Mouse (Mus musculus) midbrain, embryonic 16.5 days (tissue): ENCODE results near the gene Gm2042. TPM values are rescaled to one million over a fixed set of nuclear protein-coding genes. Genes with fewer than 3 reads are reported as not detected.
"Not testable (repeated sequence)": the region's sequence is repeated elsewhere in the genome, so short reads cannot be mapped to it uniquely, and the experiment has no call there.

Experiments
- ATAC-seq: fragments of 200-750 bp; cut with Nextera tagmentation; 2 replicates; pipeline ENCODE4 v1.8.0; 2017; ENCODE audit warnings: moderate TSS enrichment
- H3K27ac ChIP-seq: fragments of 300-500 bp; sonication (generic); 2 replicates; pipeline ENCODE4 v1.5.1; 2014; ENCODE audit warnings: mild to moderate bottlenecking, low read length, mixed read lengths
- H3K27me3 ChIP-seq: fragments of 300-500 bp; sonication (generic); 2 replicates; pipeline ENCODE4 v1.6.1; 2014; ENCODE audit warnings: low read depth, low read length, mixed read lengths; ENCODE audit not compliant: control insufficient read depth, insufficient read depth
- H3K36me3 ChIP-seq: fragments of 300-500 bp; sonication (generic); 2 replicates; pipeline ENCODE4 v1.6.1; 2014; ENCODE audit warnings: mild to moderate bottlenecking, low read length, moderate library complexity, mixed read lengths; ENCODE audit not compliant: control insufficient read depth, insufficient read depth
- H3K4me1 ChIP-seq: fragments of 300-500 bp; sonication (generic); 2 replicates; pipeline ENCODE4 v1.6.1; 2014; ENCODE audit warnings: mild to moderate bottlenecking, low read length, mixed read lengths; ENCODE audit not compliant: control insufficient read depth, insufficient read depth
- H3K4me2 ChIP-seq: fragments of 300-500 bp; sonication (generic); 2 replicates; pipeline ENCODE4 v1.6.1; 2014; ENCODE audit warnings: mild to moderate bottlenecking, low read length, mixed read lengths
- H3K4me3 ChIP-seq: fragments of 300-500 bp; sonication (generic); 2 replicates; pipeline ENCODE4 v1.5.1; 2014; ENCODE audit warnings: low read depth, mild to moderate bottlenecking, low read length, moderate library complexity, mixed read lengths
- H3K9ac ChIP-seq: fragments of 300-500 bp; sonication (generic); 2 replicates; pipeline ENCODE4 v1.6.1; 2014; ENCODE audit warnings: low read depth, low read length, mixed read lengths
- H3K9me3 ChIP-seq: fragments of 300-500 bp; sonication (generic); replicated peaks from 2 replicates; pipeline ENCODE4 v1.6.1; 2014; ENCODE audit warnings: mild to moderate bottlenecking, low read length, mixed read lengths; ENCODE audit not compliant: control insufficient read depth, poor library complexity, severe bottlenecking
- WGBS: fragments of 180-500 bp; shearing (Covaris S2); extraction: QIAGEN DNeasy Blood & Tissue Kit; methylation state at CpG from one replicate; pipeline ENCODE4 v1.1.7; 2014; 5-methylcytosine and 5-hydroxymethylcytosine counted together
- polyA plus RNA-seq: library from polyadenylated mRNA; unstranded; fragments of >200 nt; fragmentation: Nextera tagmentation; extraction: Ambion mirVana; gene quantifications from 2 replicates; pipeline ENCODE4 v1.2.1, GENCODE M21; 2015

Gene Gm2042
- polyA plus RNA-seq, result not detected in 2 replicates

DNA sequence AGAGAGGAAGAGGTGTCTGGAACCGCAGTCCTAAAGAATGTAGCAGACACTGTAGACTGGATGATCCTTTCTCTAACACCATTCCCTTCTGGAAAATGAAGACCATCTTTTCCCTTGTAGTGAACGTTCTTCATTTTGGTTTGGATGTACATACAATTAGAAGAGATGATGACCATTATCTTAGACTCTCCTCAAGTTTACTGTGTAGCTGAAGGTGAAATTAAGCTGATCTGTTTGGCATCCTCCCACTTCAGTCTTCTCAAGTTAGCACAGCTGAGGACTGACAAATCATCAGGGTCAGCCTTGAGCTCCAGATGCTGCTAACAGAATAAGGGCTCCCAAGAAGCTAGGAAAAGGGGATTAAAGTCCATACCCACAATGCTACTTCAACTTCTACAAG, at the start of gene Gm2042:
Gm2042 (plus strand) TSS at position 301 of the 400 bp plus-strand sequence.
- H3K27ac ChIP-seq, ATAC-seq, H3K27me3 ChIP-seq, H3K36me3 ChIP-seq, H3K9ac ChIP-seq, H3K4me1 ChIP-seq, H3K4me3 ChIP-seq, H3K4me2 ChIP-seq, H3K9me3 ChIP-seq: not testable (repeated sequence)
- WGBS, result 95% methylated on average over 2 of the region's 2 CpGs

DNA sequence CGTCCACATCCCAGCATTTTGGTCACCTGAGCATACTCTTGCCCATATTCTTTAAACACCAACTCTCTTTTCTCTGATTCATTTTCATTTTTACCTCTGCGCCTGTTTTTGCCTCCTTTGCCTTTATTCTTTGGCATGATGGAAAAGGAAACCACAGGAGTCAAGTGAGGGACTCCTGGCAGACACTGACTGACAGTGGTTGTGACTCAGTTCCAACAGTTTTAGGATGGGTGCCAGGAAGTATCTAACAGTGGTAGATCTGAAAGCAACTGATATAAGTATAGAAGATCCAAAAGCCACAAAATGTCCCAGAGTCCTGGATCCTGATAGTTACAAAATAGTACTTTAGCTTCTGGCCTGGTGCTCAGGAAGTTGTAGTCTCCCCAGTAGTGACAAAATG, 34.2 kb upstream of the Gm2042 start, which contains the start of gene Gm2035:
Gm2035 (minus strand) TSS at position 137 of the 400 bp plus-strand sequence.
- not testable (repeated sequence) for H3K4me2 ChIP-seq, ATAC-seq, H3K9me3 ChIP-seq, H3K4me1 ChIP-seq, H3K36me3 ChIP-seq, H3K27me3 ChIP-seq, H3K27ac ChIP-seq, H3K4me3 ChIP-seq, H3K9ac ChIP-seq
- 69% methylated on average over 2 of the region's 2 CpGs for WGBS

DNA sequence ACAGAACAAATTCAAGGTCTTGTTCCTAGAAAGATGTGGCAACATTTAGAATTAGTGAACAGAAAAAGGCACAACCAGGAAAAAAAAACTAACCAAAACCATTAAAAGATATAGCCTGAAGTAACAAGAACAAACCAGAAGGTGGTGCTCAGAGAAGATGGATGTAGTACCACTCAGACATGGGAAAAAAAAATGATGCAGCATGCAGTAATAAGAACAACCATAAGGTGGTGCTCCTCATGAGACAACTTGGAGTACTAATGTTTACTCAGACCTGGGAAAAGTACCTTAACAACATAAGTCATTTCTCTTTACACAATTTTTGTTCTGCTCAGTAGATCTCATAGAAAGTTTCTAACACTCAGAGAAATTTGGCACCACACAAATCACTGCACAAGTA, 30.1 kb downstream of the Gm2042 start:
- not testable (repeated sequence) for H3K4me1 ChIP-seq, H3K4me2 ChIP-seq, H3K36me3 ChIP-seq, ATAC-seq, H3K9ac ChIP-seq, H3K27me3 ChIP-seq, H3K27ac ChIP-seq, H3K9me3 ChIP-seq, H3K4me3 ChIP-seq

DNA sequence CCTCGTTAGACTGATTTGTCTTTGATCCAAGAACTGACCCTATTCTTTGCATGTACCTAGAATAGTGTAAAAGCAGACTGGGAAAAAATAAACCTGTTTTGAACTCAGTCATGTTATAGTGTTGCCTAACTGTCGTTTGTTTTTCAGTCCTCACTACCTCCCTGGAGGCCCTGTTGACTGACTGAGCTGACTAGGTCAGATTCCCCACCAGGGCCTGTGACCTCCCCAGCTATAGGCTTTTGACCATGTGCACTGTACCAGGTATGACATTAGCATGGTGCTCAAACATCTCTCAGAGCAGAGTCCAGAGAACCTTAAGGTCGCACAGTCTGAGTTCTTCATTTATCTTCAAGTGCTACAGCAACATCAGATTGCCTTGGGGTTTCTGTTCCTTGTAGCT, 50.2 kb downstream of the Gm2042 start:
- not testable (repeated sequence) for H3K4me3 ChIP-seq, H3K27ac ChIP-seq, H3K27me3 ChIP-seq, H3K36me3 ChIP-seq, H3K4me2 ChIP-seq, ATAC-seq, H3K4me1 ChIP-seq, H3K9ac ChIP-seq, H3K9me3 ChIP-seq
- 81% methylated on average over 3 of the region's 3 CpGs for WGBS

Other genes with a start within 250 kb of the Gm2042 start
- gene Gm21319, start 178.3 kb upstream of the Gm2042 start, polyA plus RNA-seq, result not detected in 2 replicates
- not detected in 2 replicates for gene Gm21936, start 158.6 kb upstream of the Gm2042 start, polyA plus RNA-seq
- gene BB287469, start 137.5 kb upstream of the Gm2042 start, polyA plus RNA-seq, result not detected in 2 replicates
- not detected in 2 replicates for gene Gm2001, start 111.7 kb upstream of the Gm2042 start, polyA plus RNA-seq
- not detected in 2 replicates for gene Gm2016, start 80.0 kb upstream of the Gm2042 start, polyA plus RNA-seq
- gene Gm2022, start 58.7 kb upstream of the Gm2042 start, polyA plus RNA-seq, result not detected in 2 replicates
- gene Gm2035, start 34.2 kb upstream of the Gm2042 start, polyA plus RNA-seq, result not detected in 2 replicates
- not detected in 2 replicates for gene Gm2075, start 57.8 kb downstream of the Gm2042 start, polyA plus RNA-seq
- gene Gm6803, start 64.7 kb downstream of the Gm2042 start, polyA plus RNA-seq, result not detected in 2 replicates
- not detected in 2 replicates for gene Gm2056, start 72.9 kb downstream of the Gm2042 start, polyA plus RNA-seq
- not detected in 2 replicates for gene Gm16368, start 129.6 kb downstream of the Gm2042 start, polyA plus RNA-seq
- not detected in 2 replicates for gene Gm10436, start 228.0 kb downstream of the Gm2042 start, polyA plus RNA-seq